Mouse (Mus musculus): Measurements from ENCODE around the gene Tpi1. TPM values are rescaled to one million over a fixed set of nuclear protein-coding genes. Genes with fewer than 3 reads are reported as not detected.

The Tpi1 gene
- polyA plus RNA-seq, 1 experiment: 1,480 TPM

- H3K4me2 ChIP-seq (ENCODE audit: low read depth): no peak overlapping the region
- no peak overlapping the region for H3ac ChIP-seq (ENCODE audit: control insufficient read depth, insufficient read length)
- no peaks in the 10 kb centered on the region for H3K27me3 ChIP-seq (ENCODE audit: control insufficient read depth, insufficient read depth, insufficient read length)
- no peak overlapping the region for H3K4me3 ChIP-seq
- H3K79me2 ChIP-seq (ENCODE audit: control insufficient read depth, insufficient read depth): no peaks in the 10 kb centered on the region
- no peaks in the 10 kb centered on the region for H3K36me3 ChIP-seq (ENCODE audit: control insufficient read depth, insufficient read depth)
- TF ChIP-seq CEBPB (IDR thresholded peaks at IDR 0.05; ENCODE audit: insufficient read depth, poor library complexity, severe bottlenecking): no peak
- TF ChIP-seq MAX (IDR thresholded peaks at IDR 0.05; ENCODE audit: low read depth): no peak
- TF ChIP-seq MYOD1 (IDR thresholded peaks at IDR 0.05; ENCODE audit: control insufficient read depth in 1 of 3, insufficient read length in 2 of 3, low read depth in 2 of 3): no peak
- no peak for TF ChIP-seq MYOG (IDR thresholded peaks at IDR 0.05; ENCODE audit: control insufficient read depth in 1 of 3, insufficient read depth in 1 of 3, insufficient read length in 2 of 3, low read depth in 2 of 3)
- TF ChIP-seq E2F4 (IDR thresholded peaks at IDR 0.05; ENCODE audit: insufficient read depth): no peak
- no peak for TF ChIP-seq USF1 (IDR thresholded peaks at IDR 0.05; ENCODE audit: low read depth)
- no peak for TF ChIP-seq POLR2AphosphoS2 (IDR thresholded peaks at IDR 0.05; ENCODE audit: insufficient read length, low read depth)
- no peak for TF ChIP-seq TCF3 (IDR thresholded peaks at IDR 0.05; ENCODE audit: insufficient read length, low read depth)
- TF ChIP-seq REST (IDR thresholded peaks at IDR 0.05; ENCODE audit: insufficient read depth, insufficient read length): no peak
- TF ChIP-seq POLR2A (IDR thresholded peaks at IDR 0.05; ENCODE audit: insufficient read length, low read depth): no peak
- TF ChIP-seq TCF12 (IDR thresholded peaks at IDR 0.05; ENCODE audit: insufficient read depth, poor library complexity, severe bottlenecking): no peak
- no peak for TF ChIP-seq SRF (IDR thresholded peaks at IDR 0.05; ENCODE audit: control insufficient read depth, insufficient read length, low read depth)
Observed at GRCm38 (mm10) chr6:124765951-124766350, 48.1 kb downstream of the Tpi1 start.

Other genes starting within 250 kb of the Tpi1 start
- gene C1rb, start 244.0 kb downstream of the Tpi1 start, polyA plus RNA-seq (2012; fragmentation: generic; extraction: Trizol): 0.14 TPM
- 0.07 TPM for gene C1s2, start 178.2 kb downstream of the Tpi1 start, polyA plus RNA-seq (2012; fragmentation: generic; extraction: Trizol)
- gene Lpcat3, start 151.3 kb downstream of the Tpi1 start, polyA plus RNA-seq (2012; fragmentation: generic; extraction: Trizol): 138 TPM
- 103 TPM for gene Emg1, start 102.1 kb downstream of the Tpi1 start, polyA plus RNA-seq (2012; fragmentation: generic; extraction: Trizol)
- gene Phb2, start 102.0 kb downstream of the Tpi1 start, polyA plus RNA-seq (2012; fragmentation: generic; extraction: Trizol): 339 TPM
- gene Ptpn6, start 75.6 kb downstream of the Tpi1 start, polyA plus RNA-seq (2012; fragmentation: generic; extraction: Trizol): 3.1 TPM
- 287 TPM for gene Grcc10, start 72.9 kb downstream of the Tpi1 start, polyA plus RNA-seq (2012; fragmentation: generic; extraction: Trizol)
- gene Gm45234, start 58.3 kb downstream of the Tpi1 start, polyA plus RNA-seq (2012; fragmentation: generic; extraction: Trizol): not detected
- gene Atn1, start 57.8 kb downstream of the Tpi1 start, polyA plus RNA-seq (2012; fragmentation: generic; extraction: Trizol): 39.4 TPM
- gene Eno2, start 44.6 kb downstream of the Tpi1 start, polyA plus RNA-seq (2012; fragmentation: generic; extraction: Trizol): 19.5 TPM
- gene Lrrc23, start 34.6 kb downstream of the Tpi1 start, polyA plus RNA-seq (2012; fragmentation: generic; extraction: Trizol): 0.13 TPM
- 41.2 TPM for gene Spsb2, start 5.6 kb downstream of the Tpi1 start, polyA plus RNA-seq (2012; fragmentation: generic; extraction: Trizol)
- 123 TPM for gene Usp5, start 15.2 kb upstream of the Tpi1 start, polyA plus RNA-seq (2012; fragmentation: generic; extraction: Trizol)
- 28.8 TPM for gene Cdca3, start 15.3 kb upstream of the Tpi1 start, polyA plus RNA-seq (2012; fragmentation: generic; extraction: Trizol)
- 0.11 TPM for gene Gnb3, start 26.0 kb upstream of the Tpi1 start, polyA plus RNA-seq (2012; fragmentation: generic; extraction: Trizol)
- gene P3h3, start 43.5 kb upstream of the Tpi1 start, polyA plus RNA-seq (2012; fragmentation: generic; extraction: Trizol): 1.1 TPM
- gene Gpr162, start 49.7 kb upstream of the Tpi1 start, polyA plus RNA-seq (2012; fragmentation: generic; extraction: Trizol): 0.02 TPM
- not detected for gene Cd4, start 73.9 kb upstream of the Tpi1 start, polyA plus RNA-seq (2012; fragmentation: generic; extraction: Trizol)
- gene Lag3, start 97.4 kb upstream of the Tpi1 start, polyA plus RNA-seq (2012; fragmentation: generic; extraction: Trizol): 0.41 TPM
- 1,462 TPM for gene Ptms, start 105.8 kb upstream of the Tpi1 start, polyA plus RNA-seq (2012; fragmentation: generic; extraction: Trizol)
- gene Mlf2, start 117.1 kb upstream of the Tpi1 start, polyA plus RNA-seq (2012; fragmentation: generic; extraction: Trizol): 384 TPM
- 142 TPM for gene Cops7a, start 151.2 kb upstream of the Tpi1 start, polyA plus RNA-seq (2012; fragmentation: generic; extraction: Trizol)
- gene Pianp, start 182.4 kb upstream of the Tpi1 start, polyA plus RNA-seq (2012; fragmentation: generic; extraction: Trizol): 1.1 TPM
- 20.8 TPM for gene Zfp384, start 194.8 kb upstream of the Tpi1 start, polyA plus RNA-seq (2012; fragmentation: generic; extraction: Trizol)
- gene Ing4, start 225.5 kb upstream of the Tpi1 start, polyA plus RNA-seq (2012; fragmentation: generic; extraction: Trizol): 31.2 TPM
- 1.4 TPM for gene Acrbp, start 235.4 kb upstream of the Tpi1 start, polyA plus RNA-seq (2012; fragmentation: generic; extraction: Trizol)